ENCODE assay signal across 15 mouse cellular contexts in the genomic region with DNA sequence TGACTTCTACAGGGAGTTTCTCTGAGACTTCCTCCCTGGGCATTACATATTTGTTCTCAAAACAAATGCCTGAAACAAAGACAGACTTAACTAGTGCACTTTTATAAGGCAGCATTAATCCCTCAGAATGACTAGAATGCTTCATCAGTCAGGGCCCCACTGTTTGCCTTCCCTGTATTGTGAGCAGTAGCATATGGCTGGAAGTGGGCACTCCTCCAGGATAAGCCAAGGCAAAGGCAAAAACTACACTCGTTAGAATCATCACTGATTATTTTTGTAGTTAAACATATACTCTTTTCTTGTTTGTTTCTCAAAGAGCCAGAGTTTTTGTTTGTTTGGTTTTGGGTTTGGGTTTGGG. TPM values are rescaled to one million over a fixed set of nuclear protein-coding genes. Genes with fewer than 3 reads are reported as not detected.
DNase-seq lines count a peak whose midpoint lies in the region; ATAC-seq and TF ChIP-seq lines count a peak whose summit lies in the region.
"Had no signal": no experiment of that assay in that cellular context is flagged by ENCODE, and none has a peak within 500 bp of the region (broad histone marks: within the 10 kb centered on the region; RNA-seq: fewer than 3 reads in every experiment).

No protein-coding gene starts in this region.

- intact Hi-C loops in gastrocnemius, adult 2 months (cut with DNase I) = no loop called here

- no peak overlapping the region for H3K4me2 ChIP-seq in kidney, embryonic 15.5 days
- H3K4me2 ChIP-seq: limb, embryonic 12.5 days; neural tube, embryonic 15.5 days had no signal

- no peak for TF ChIP-seq CTCF in gastrocnemius, adult 2 months (IDR thresholded peaks at IDR 0.05)
- TF ChIP-seq CTCF in kidney, adult 2 months (conservative IDR thresholded peaks at IDR 0.05; ENCODE audit: insufficient read depth, insufficient read length, low read depth, low read length) = no peak
- TF ChIP-seq CTCF in embryonic fibroblast, embryonic 13.5 days (IDR thresholded peaks at IDR 0.05; ENCODE audit: borderline replicate concordance, insufficient read depth, low read length) = no peak

- H3K4me3 ChIP-seq in gastrocnemius, adult 2 months = peak overlapping the region; percentile 88
- H3K4me3 ChIP-seq in kidney, embryonic 15.5 days (replicated peaks) = no peak overlapping the region
- H3K4me3 ChIP-seq in kidney, adult 2 months (ENCODE audit: insufficient read depth, low read depth, low read length) = no peak overlapping the region
- no peak overlapping the region for H3K4me3 ChIP-seq in embryonic fibroblast, embryonic 13.5 days (ENCODE audit: insufficient read depth, low read length)
- H3K4me3 ChIP-seq: limb, embryonic 12.5 days; neural tube, embryonic 15.5 days had no signal

- DNase-seq in gastrocnemius, adult 2 months = no peak
- DNase-seq in gastrocnemius, postnatal 25 days = no peak
- DNase-seq in kidney, adult 2 months = no peak
- DNase-seq in brain, adult 2 months (ENCODE audit: low read depth, low spot score) = peak; percentile 40
- DNase-seq in thymus, adult 18-20 months = no peak
- DNase-seq: adrenal gland, postnatal 36 days; cerebellum, adult 11 months; cerebellum, postnatal 36 days; liver, postnatal 0 days had no signal

- no peak for TF ChIP-seq POLR2A in kidney, adult 2 months (IDR thresholded peaks at IDR 0.05; ENCODE audit: low read depth, low read length)
- no peak for TF ChIP-seq POLR2A in embryonic fibroblast, embryonic 13.5 days (IDR thresholded peaks at IDR 0.05; ENCODE audit: low read depth, low read length)

- no peaks in the 10 kb centered on the region for H3K9me3 ChIP-seq in kidney, embryonic 15.5 days (replicated peaks)
- H3K9me3 ChIP-seq: G1E; limb, embryonic 12.5 days; neural tube, embryonic 15.5 days had no signal

- ATAC-seq in kidney, embryonic 15.5 days (replicated peaks; ENCODE audit: low FRiP score) = peak; percentile 66
- ATAC-seq: hindbrain, embryonic 16.5 days; liver, postnatal 0 days had no signal

- no peak overlapping the region for H3K9ac ChIP-seq in kidney, embryonic 15.5 days
- H3K9ac ChIP-seq: limb, embryonic 12.5 days; liver, postnatal 0 days; neural tube, embryonic 15.5 days had no signal

- peak overlapping the region; percentile 95 for H3K27ac ChIP-seq in gastrocnemius, adult 2 months
- H3K27ac ChIP-seq in kidney, embryonic 15.5 days = peak overlapping the region; percentile 71; the same call in 1 of the 2 replicates
- no peak overlapping the region for H3K27ac ChIP-seq in kidney, adult 2 months (ENCODE audit: insufficient read depth, low read depth, low read length)
- H3K27ac ChIP-seq in embryonic fibroblast, embryonic 13.5 days (ENCODE audit: insufficient read depth, low read length) = peak overlapping the region; percentile 25
- H3K27ac ChIP-seq: limb, embryonic 12.5 days; neural tube, embryonic 15.5 days had no signal

- WGBS in kidney, embryonic 15.5 days = 40% methylated on average over 1 of the region's 1 CpGs
- WGBS in kidney, adult 2 months = 33% methylated on average over 1 of the region's 1 CpGs

- H3K36me3 ChIP-seq in kidney, embryonic 15.5 days = no peaks in the 10 kb centered on the region
- H3K36me3 ChIP-seq in kidney, adult 2 months (ENCODE audit: control insufficient read depth, insufficient read depth, low read length) = no peaks in the 10 kb centered on the region
- H3K36me3 ChIP-seq: G1E; limb, embryonic 12.5 days; neural tube, embryonic 15.5 days had no signal

- no peaks in the 10 kb centered on the region for H3K27me3 ChIP-seq in kidney, embryonic 15.5 days
- H3K27me3 ChIP-seq in kidney, adult 2 months (replicated peaks; ENCODE audit: control insufficient read depth, insufficient read depth, low read length) = no peaks in the 10 kb centered on the region
- H3K27me3 ChIP-seq: limb, embryonic 12.5 days; neural tube, embryonic 15.5 days had no signal

- peaks cover 21% of the 10 kb centered on the region for H3K4me1 ChIP-seq in kidney, embryonic 15.5 days
- peaks cover 2% of the 10 kb centered on the region; the same call in 1 of the 2 replicates for H3K4me1 ChIP-seq in kidney, adult 2 months (ENCODE audit: control insufficient read depth, insufficient read depth, low read length)
- peaks cover 28% of the 10 kb centered on the region for H3K4me1 ChIP-seq in embryonic fibroblast, embryonic 13.5 days (ENCODE audit: control insufficient read depth, insufficient read depth, low read length)
- H3K4me1 ChIP-seq: neural tube, embryonic 15.5 days had no signal

RNA-seq across cellular contexts. Expression of gene Cav1, which starts 11.0 kb away (rescaled TPM):
- 100 to 1,000 TPM in 1 of 2 experiments, 10 to 100 TPM in 1; 82.9 to 125 TPM for total RNA-seq in gastrocnemius, adult 2 months (2021)
- 100 to 1,000 TPM; 104 to 186 TPM for total RNA-seq in gastrocnemius, postnatal 25 days (2021)
- 77.9 and 98.7 TPM in 2 replicates for polyA plus RNA-seq in kidney, embryonic 15.5 days (2015; fragmentation: Nextera tagmentation; extraction: Ambion mirVana)
- 149 and 197 TPM in 2 replicates for polyA plus RNA-seq in kidney, adult 2 months (2012; rRNA removed)
- 610 and 713 TPM in 2 replicates for polyA plus RNA-seq in embryonic fibroblast, embryonic 13.5 days (2011; ENCODE audit: insufficient read length, low read depth, missing spikeins)
- total RNA-seq: G1E had no signal
- polyA plus RNA-seq: G1E had no signal

RNA-seq across cellular contexts. Expression of gene Cav2, which starts 36.2 kb away (rescaled TPM):
- total RNA-seq in gastrocnemius, adult 2 months (2021) = 10 to 100 TPM; 13.8 to 24.2 TPM
- total RNA-seq in gastrocnemius, postnatal 25 days (2021) = 10 to 100 TPM; 20.2 to 30.4 TPM
- 32.2 and 32.3 TPM in 2 replicates for polyA plus RNA-seq in kidney, embryonic 15.5 days (2015; fragmentation: Nextera tagmentation; extraction: Ambion mirVana)
- 44.0 and 50.3 TPM in 2 replicates for polyA plus RNA-seq in kidney, adult 2 months (2012; rRNA removed)
- polyA plus RNA-seq in embryonic fibroblast, embryonic 13.5 days (2011; ENCODE audit: insufficient read length, low read depth, missing spikeins) = 45.6 and 74.2 TPM in 2 replicates
- polyA plus RNA-seq: G1E had no signal
